In genomic region chr10:97625116-97625515, GRCm38 (mm10) we compare ENCODE assay signal across 26 mouse cellular contexts. TPM values are rescaled to one million over a fixed set of nuclear protein-coding genes. Genes with fewer than 3 reads are reported as not detected.
DNase-seq lines count a peak whose midpoint lies in the region; ATAC-seq and TF ChIP-seq lines count a peak whose summit lies in the region.
"Had no signal": no experiment of that assay in that cellular context is flagged by ENCODE, and none has a peak within 500 bp of the region (broad histone marks: within the 10 kb centered on the region; RNA-seq: fewer than 3 reads in every experiment).

No protein-coding gene starts in this region.

- no peaks in the 10 kb centered on the region for H3K4me1 ChIP-seq in stomach, embryonic 14.5 days (ENCODE audit: control insufficient read depth, insufficient read depth, low read length)
- no peaks in the 10 kb centered on the region for H3K4me1 ChIP-seq in stomach, postnatal 0 days (replicated peaks; ENCODE audit: control insufficient read depth, insufficient read depth)
- H3K4me1 ChIP-seq in limb, embryonic 14.5 days (ENCODE audit: control insufficient read depth, insufficient read depth, low read length), result peaks cover 4% of the 10 kb centered on the region
- H3K4me1 ChIP-seq: heart, embryonic 15.5 days; hindbrain, embryonic 10.5 days; limb, embryonic 12.5 days; megakaryocyte, embryonic 14.5 days; neural tube, embryonic 13.5 days had no signal

- H3K36me3 ChIP-seq in stomach, embryonic 14.5 days (ENCODE audit: control insufficient read depth, insufficient read depth, low read length), result no peaks in the 10 kb centered on the region
- no peaks in the 10 kb centered on the region for H3K36me3 ChIP-seq in stomach, postnatal 0 days (ENCODE audit: control insufficient read depth, insufficient read depth, low read length)
- no peaks in the 10 kb centered on the region for H3K36me3 ChIP-seq in limb, embryonic 14.5 days (ENCODE audit: control insufficient read depth, insufficient read depth, low read length)
- H3K36me3 ChIP-seq: heart, embryonic 15.5 days; hindbrain, embryonic 10.5 days; limb, embryonic 12.5 days; neural tube, embryonic 13.5 days had no signal

- WGBS in stomach, embryonic 14.5 days, result 45% methylated on average over 4 of the region's 4 CpGs
- WGBS in stomach, postnatal 0 days, result 42% methylated on average over 4 of the region's 4 CpGs
- WGBS in limb, embryonic 14.5 days, result 26% methylated on average over 4 of the region's 4 CpGs

- H3K9ac ChIP-seq in stomach, embryonic 14.5 days (replicated peaks; ENCODE audit: low read depth, low read length), result no peak overlapping the region
- H3K9ac ChIP-seq in stomach, postnatal 0 days (ENCODE audit: low read length), result no peak overlapping the region
- H3K9ac ChIP-seq in limb, embryonic 14.5 days (ENCODE audit: low read depth, low read length, severe bottlenecking), result no peak overlapping the region
- H3K9ac ChIP-seq: forebrain, postnatal 0 days; heart, embryonic 15.5 days; limb, embryonic 12.5 days; liver, postnatal 0 days; neural tube, embryonic 13.5 days had no signal

- no peaks in the 10 kb centered on the region for H3K9me3 ChIP-seq in stomach, embryonic 14.5 days (ENCODE audit: control insufficient read depth, low read depth, low read length)
- no peaks in the 10 kb centered on the region for H3K9me3 ChIP-seq in stomach, postnatal 0 days (ENCODE audit: control insufficient read depth, low read length)
- H3K9me3 ChIP-seq in limb, embryonic 14.5 days (ENCODE audit: control insufficient read depth, low read length), result no peaks in the 10 kb centered on the region
- H3K9me3 ChIP-seq: heart, embryonic 15.5 days; hindbrain, embryonic 10.5 days; limb, embryonic 12.5 days; megakaryocyte, embryonic 14.5 days; neural tube, embryonic 13.5 days had no signal

- no peak overlapping the region for H3K4me3 ChIP-seq in stomach, embryonic 14.5 days (ENCODE audit: low read depth, low read length)
- H3K4me3 ChIP-seq in stomach, postnatal 0 days (ENCODE audit: low read depth, low read length), result no peak overlapping the region
- no peak overlapping the region for H3K4me3 ChIP-seq in limb, embryonic 14.5 days (replicated peaks; ENCODE audit: low read length)
- H3K4me3 ChIP-seq: heart, adult 2 months; heart, embryonic 15.5 days; hindbrain, embryonic 10.5 days; left cerebral cortex, adult 2 months; limb, embryonic 12.5 days; megakaryocyte, embryonic 14.5 days; neural tube, embryonic 13.5 days had no signal

- peak overlapping the region; percentile 68; the same call in 1 of the 2 replicates for H3K27ac ChIP-seq in stomach, embryonic 14.5 days (ENCODE audit: low read length)
- no peak overlapping the region for H3K27ac ChIP-seq in stomach, postnatal 0 days (replicated peaks)
- H3K27ac ChIP-seq in limb, embryonic 14.5 days (replicated peaks; ENCODE audit: low read depth, low read length), result peak overlapping the region; percentile 55; the same call in 1 of the 2 replicates
- H3K27ac ChIP-seq: heart, adult 2 months; heart, embryonic 15.5 days; hindbrain, embryonic 10.5 days; left cerebral cortex, adult 2 months; neural tube, embryonic 13.5 days had no signal

- H3K27me3 ChIP-seq in stomach, embryonic 14.5 days (ENCODE audit: control insufficient read depth, insufficient read depth, low read length), result no peaks in the 10 kb centered on the region
- H3K27me3 ChIP-seq in stomach, postnatal 0 days (ENCODE audit: control insufficient read depth, insufficient read depth, low read length), result no peaks in the 10 kb centered on the region
- H3K27me3 ChIP-seq in limb, embryonic 14.5 days (ENCODE audit: control insufficient read depth, insufficient read depth, low read length), result no peaks in the 10 kb centered on the region
- H3K27me3 ChIP-seq: heart, embryonic 15.5 days; limb, embryonic 12.5 days; megakaryocyte, embryonic 14.5 days; neural tube, embryonic 13.5 days had no signal

- ATAC-seq in stomach, embryonic 14.5 days (ENCODE audit: insufficient number of reproducible peaks, insufficient read depth, low FRiP score, low read depth), result no peak
- ATAC-seq in stomach, postnatal 0 days (ENCODE audit: low FRiP score, low TSS enrichment), result no peak
- no peak for ATAC-seq in limb, embryonic 14.5 days (ENCODE audit: low FRiP score, low read depth)
- ATAC-seq: activated CD4-positive, CD25-positive, alpha-beta regulatory T cell, adult 4 months; forebrain, postnatal 0 days; liver, postnatal 0 days; Patski had no signal

- H3K4me2 ChIP-seq in stomach, embryonic 14.5 days (replicated peaks; ENCODE audit: low read depth, low read length), result no peak overlapping the region
- H3K4me2 ChIP-seq in stomach, postnatal 0 days (replicated peaks; ENCODE audit: low read depth), result no peak overlapping the region
- H3K4me2 ChIP-seq in limb, embryonic 14.5 days (replicated peaks; ENCODE audit: low read depth, low read length, severe bottlenecking), result no peak overlapping the region
- H3K4me2 ChIP-seq: heart, embryonic 15.5 days; limb, embryonic 12.5 days; neural tube, embryonic 13.5 days had no signal

- no peak for TF ChIP-seq POLR2A in limb, embryonic 14.5 days (IDR thresholded peaks at IDR 0.05; ENCODE audit: borderline replicate concordance, extremely low read depth, insufficient read depth, insufficient read length)

- TF ChIP-seq EP300 in stomach, postnatal 0 days (optimal IDR thresholded peaks at IDR 0.05), result no peak

- peak; percentile 22 for DNase-seq in embryo, embryonic 10 days (ENCODE audit: low spot score)
- DNase-seq in embryo, embryonic 9.5 days (ENCODE audit: extremely low spot score), result no peak
- no peak for DNase-seq in stomach, postnatal 0 days (ENCODE audit: low spot score)
- peak; percentile 64 for DNase-seq in limb, embryonic 14.5 days (ENCODE audit: low spot score)
- DNase-seq in right cerebral cortex, postnatal 4 days, result no peak
- no peak for DNase-seq in gastrocnemius, postnatal 4 days (ENCODE audit: low spot score in 2 of 2)
- DNase-seq in cerebellum, postnatal 4 days (ENCODE audit: low spot score in 2 of 2), result no peak
- DNase-seq: adrenal gland, postnatal 25 days; cerebellum, adult 18-20 months; forebrain, postnatal 0 days; heart, adult 2 months; liver, postnatal 0 days; lung, postnatal 14 days; right cerebral cortex, postnatal 14 days; thymus, postnatal 4 days had no signal

- TF ChIP-seq CTCF in stomach, postnatal 0 days (IDR thresholded peaks at IDR 0.05; ENCODE audit: low read depth), result no peak

RNA-seq across cellular contexts. Expression of gene Kera, which starts 18.4 kb away (rescaled TPM):
- polyA plus RNA-seq in stomach, embryonic 14.5 days (2014; fragmentation: Nextera tagmentation; extraction: Ambion mirVana), result 1.7 and 1.8 TPM in 2 replicates
- polyA plus RNA-seq in stomach, postnatal 0 days (2015; fragmentation: Nextera tagmentation; extraction: Ambion mirVana), result 0.35 TPM in 2 replicates
- polyA plus RNA-seq in limb, embryonic 14.5 days (2012; rRNA removed), result 119 and 122 TPM in 2 replicates
- polyA plus RNA-seq in limb, embryonic 14.5 days (2014; fragmentation: Nextera tagmentation; extraction: Ambion mirVana), result 151 and 180 TPM in 2 replicates
- total RNA-seq in gastrocnemius, postnatal 4 days (2021), result 10 to 100 TPM; 39.1 to 70.1 TPM
- total RNA-seq: adrenal gland, postnatal 25 days; common myeloid progenitor, adult 5-6 weeks; forebrain, postnatal 0 days; heart, adult 2 months; left cerebral cortex, adult 2 months had no signal
- polyA plus RNA-seq: activated CD4-positive, CD25-positive, alpha-beta regulatory T cell, adult 4 months; liver, postnatal 0 days; Patski had no signal

RNA-seq across cellular contexts. Expression of gene Epyc, which starts 18.8 kb away (rescaled TPM):
- polyA plus RNA-seq in stomach, embryonic 14.5 days (2014; fragmentation: Nextera tagmentation; extraction: Ambion mirVana), result 0.91 and 1.2 TPM in 2 replicates
- polyA plus RNA-seq in stomach, postnatal 0 days (2015; fragmentation: Nextera tagmentation; extraction: Ambion mirVana), result 0.54 and 0.89 TPM in 2 replicates
- 78.1 and 79.8 TPM in 2 replicates for polyA plus RNA-seq in limb, embryonic 14.5 days (2012; rRNA removed)
- 25.6 and 38.4 TPM in 2 replicates for polyA plus RNA-seq in limb, embryonic 14.5 days (2014; fragmentation: Nextera tagmentation; extraction: Ambion mirVana)
- total RNA-seq in gastrocnemius, postnatal 4 days (2021), result under 1 TPM; 0.47 to 0.60 TPM
- total RNA-seq: adrenal gland, postnatal 25 days; common myeloid progenitor, adult 5-6 weeks; gastrocnemius, adult 8-10 months had no signal
- polyA plus RNA-seq: activated CD4-positive, CD25-positive, alpha-beta regulatory T cell, adult 4 months; liver, postnatal 0 days; Patski had no signal

Comparison
In these comparisons a context has a peak if more than half of its experiments do, and no peak if none do; other contexts are left out.
1. DNase-seq: peak in embryo, embryonic 10 days (single experiment) and limb, embryonic 14.5 days (single experiment); none in embryo, embryonic 9.5 days (single experiment), stomach, postnatal 0 days (single experiment), right cerebral cortex, postnatal 4 days (single experiment), gastrocnemius, postnatal 4 days (0 of 2) and cerebellum, postnatal 4 days (0 of 2).
2. RNA of gene Kera, which starts 18.4 kb away (polyA plus RNA-seq): 119 to 180 TPM in limb, embryonic 14.5 days; 1.7 to 1.8 TPM in stomach, embryonic 14.5 days and 0.35 TPM in stomach, postnatal 0 days; every median in the first group is over 10 times any median in the second.
3. RNA of gene Epyc, which starts 18.8 kb away (polyA plus RNA-seq): 25.6 to 79.8 TPM in limb, embryonic 14.5 days; 0.91 to 1.2 TPM in stomach, embryonic 14.5 days and 0.54 to 0.89 TPM in stomach, postnatal 0 days; every median in the first group is over 10 times any median in the second.